Mouse (Mus musculus): ENCODE measurements around the gene Nol12.

GRCm38 (mm10) chr15:78927021-78927787, 7.5 kb upstream of the Nol12 start:
- no peak for TF ChIP-seq POLR2A (IDR thresholded peaks at IDR 0.05; ENCODE audit: extremely low read depth, insufficient read depth, low read length)
- TF ChIP-seq CTCF (IDR thresholded peaks at IDR 0.05; ENCODE audit: extremely low read depth, insufficient read depth, low read length), result no peak

All from cortical plate, adult 2 months (tissue).